Mouse (Mus musculus): ENCODE results near the gene Ccdc60. TPM values are rescaled to one million over a fixed set of nuclear protein-coding genes. Genes with fewer than 3 reads are reported as not detected.
A peak's percentile ranks its signal among the peaks of the same experiment; 100 is the strongest.

The Ccdc60 gene
- polyA plus RNA-seq, 1 experiment from 2014 or later, result 0.59 TPM

DNA sequence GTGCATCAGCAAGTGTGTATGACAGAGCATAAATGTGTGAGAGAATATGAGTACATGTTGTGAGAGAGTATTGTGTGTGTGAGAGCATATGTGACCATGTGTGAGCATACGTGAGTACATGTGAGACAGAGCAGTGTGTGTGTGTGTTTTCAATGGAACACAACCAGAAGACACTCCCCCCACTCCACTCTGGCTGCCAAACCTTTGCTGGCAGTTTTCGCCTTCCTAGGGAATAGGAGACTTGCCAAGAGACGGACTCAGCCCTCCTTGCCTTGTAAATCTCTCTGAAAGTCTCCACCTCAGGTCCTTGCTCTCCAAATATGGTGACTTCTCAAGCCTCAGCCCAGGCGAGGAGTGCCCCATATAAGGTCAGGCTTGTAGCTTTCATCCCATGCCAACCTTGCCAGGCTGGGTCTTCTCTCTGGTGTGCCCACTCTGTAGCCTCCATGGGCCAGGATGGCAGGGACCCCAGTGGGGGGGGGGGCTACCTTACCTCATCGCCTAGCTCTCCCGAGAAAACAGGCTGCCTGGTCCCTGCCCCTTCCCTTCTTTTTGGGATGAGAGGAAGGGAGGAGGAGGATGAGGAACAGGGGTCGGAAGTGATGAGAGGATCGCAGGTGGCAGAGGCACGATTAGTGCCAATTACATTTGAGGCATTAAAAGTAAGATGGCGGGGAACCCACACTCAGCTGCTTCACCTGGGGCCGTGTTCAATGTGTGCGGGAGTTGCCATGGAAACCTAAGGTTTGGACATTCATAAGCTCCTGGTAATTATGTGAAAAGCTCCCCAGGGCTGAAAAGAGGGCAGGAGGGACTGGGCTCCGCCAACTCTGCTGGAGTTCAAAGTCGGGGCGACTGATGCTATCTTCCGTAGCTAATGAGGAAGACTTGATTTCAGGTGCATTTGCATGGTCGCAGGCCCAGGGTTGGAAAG lies 19.3 kb downstream of the Ccdc60 start:
- H3K27me3 ChIP-seq (replicated peaks; ENCODE audit: low read depth, poor library complexity, severe bottlenecking), result 0 out of 2 replicates have a peak, but pooled peaks cover 2% of the 10 kb centered on the region
- H3K36me3 ChIP-seq (replicated peaks), result no peaks in the 10 kb centered on the region
- peaks cover 24% of the 10 kb centered on the region for H3K4me1 ChIP-seq
- no peak overlapping the region; the same call in 1 of the 2 replicates for H3K27ac ChIP-seq (replicated peaks)
- no peak overlapping the region for H3K4me3 ChIP-seq
- WGBS, result 84% methylated on average over 17 of the region's 17 CpGs
- no peaks in the 10 kb centered on the region for H3K9me3 ChIP-seq
- DNase-seq (ENCODE audit: low spot score), result no peak

DNA sequence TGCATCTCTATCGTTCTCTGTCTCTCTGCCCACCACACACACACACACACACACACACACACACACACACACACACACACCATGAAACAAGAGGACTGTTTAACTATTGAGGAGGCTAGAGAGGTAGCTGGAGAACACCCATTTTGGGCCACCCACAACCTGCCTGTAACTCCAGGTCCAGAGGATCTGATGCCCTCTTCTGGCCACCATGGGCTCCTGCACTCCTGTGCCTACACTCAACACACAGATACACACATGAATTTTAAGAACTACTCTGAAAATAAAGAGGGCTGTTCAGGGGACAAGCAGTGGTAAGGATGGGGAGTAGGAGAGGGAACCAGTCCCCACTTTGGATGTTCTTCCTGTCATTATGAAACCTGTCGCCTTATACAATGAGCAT lies 26.1 kb downstream of the Ccdc60 start:
- Histone ChIP-seq H3K36me3 (replicated peaks) (no peaks in the 10 kb centered on the region), H3K27ac (replicated peaks) (no peak overlapping the region), H3K4me3 (no peak overlapping the region), H3K4me1 (no peaks in the 10 kb centered on the region), H3K27me3 (replicated peaks; ENCODE audit: low read depth, poor library complexity, severe bottlenecking) (no peaks in the 10 kb centered on the region), H3K9me3 (0 out of 2 replicates have a peak, but pooled peaks cover 5% of the 10 kb centered on the region)
- no peak for DNase-seq (ENCODE audit: low spot score)
- 95% methylated on average over 2 of the region's 2 CpGs for WGBS

DNA sequence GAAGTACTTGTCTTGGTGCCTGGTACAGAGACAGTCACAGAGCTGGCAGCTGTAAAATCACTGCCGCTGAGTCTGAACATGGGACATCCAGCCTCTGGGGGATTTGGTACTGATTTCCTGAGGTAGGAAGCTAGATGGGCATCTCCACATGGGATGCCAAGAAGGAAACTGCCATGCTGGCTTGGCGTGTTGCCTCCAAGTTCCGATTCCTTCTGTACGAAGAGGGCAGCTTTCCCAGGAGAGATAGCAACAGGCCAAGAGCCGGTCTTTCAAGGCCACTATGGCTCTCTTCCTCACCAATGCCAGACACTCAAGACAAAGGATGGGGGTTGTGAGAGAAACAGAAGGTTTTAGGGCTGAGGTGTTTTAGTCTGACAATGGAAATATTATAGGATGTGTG lies 26.8 kb downstream of the Ccdc60 start:
- Histone ChIP-seq H3K4me1 (no peaks in the 10 kb centered on the region), H3K9me3 (0 out of 2 replicates have a peak, but pooled peaks cover 5% of the 10 kb centered on the region), H3K36me3 (replicated peaks) (no peaks in the 10 kb centered on the region), H3K27me3 (replicated peaks; ENCODE audit: low read depth, poor library complexity, severe bottlenecking) (no peaks in the 10 kb centered on the region), H3K4me3 (no peak overlapping the region), H3K27ac (replicated peaks) (no peak overlapping the region)
- DNase-seq (ENCODE audit: low spot score), result no peak
- WGBS, result 94% methylated on average over 5 of the region's 5 CpGs

DNA sequence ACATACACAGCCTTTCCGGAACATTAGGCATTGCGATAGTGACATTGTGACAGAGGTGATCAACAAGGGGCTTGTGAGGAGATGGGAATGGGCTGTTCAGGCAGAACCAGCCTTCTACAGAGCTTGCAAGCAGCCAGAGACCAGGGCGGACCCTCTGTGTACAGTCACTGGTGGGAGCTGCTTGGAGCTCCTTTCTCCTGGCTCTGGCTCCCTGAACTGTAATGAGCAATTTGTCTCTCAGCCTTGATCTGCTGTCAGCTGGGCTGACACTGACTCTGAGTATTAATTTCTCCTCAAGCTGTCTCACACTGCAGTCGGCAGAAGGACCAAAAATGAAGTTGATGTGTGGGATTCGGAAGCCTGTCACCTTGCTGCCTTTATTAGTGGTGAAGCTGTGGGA lies 28.4 kb downstream of the Ccdc60 start:
- Histone ChIP-seq H3K4me3 (no peak overlapping the region), H3K27me3 (replicated peaks; ENCODE audit: low read depth, poor library complexity, severe bottlenecking) (no peaks in the 10 kb centered on the region), H3K9me3 (0 out of 2 replicates have a peak, but pooled peaks cover 5% of the 10 kb centered on the region), H3K27ac (replicated peaks) (no peak overlapping the region), H3K36me3 (replicated peaks) (no peaks in the 10 kb centered on the region), H3K4me1 (no peaks in the 10 kb centered on the region)
- WGBS, result 90% methylated on average over 5 of the region's 5 CpGs
- no peak for DNase-seq (ENCODE audit: low spot score)

DNA sequence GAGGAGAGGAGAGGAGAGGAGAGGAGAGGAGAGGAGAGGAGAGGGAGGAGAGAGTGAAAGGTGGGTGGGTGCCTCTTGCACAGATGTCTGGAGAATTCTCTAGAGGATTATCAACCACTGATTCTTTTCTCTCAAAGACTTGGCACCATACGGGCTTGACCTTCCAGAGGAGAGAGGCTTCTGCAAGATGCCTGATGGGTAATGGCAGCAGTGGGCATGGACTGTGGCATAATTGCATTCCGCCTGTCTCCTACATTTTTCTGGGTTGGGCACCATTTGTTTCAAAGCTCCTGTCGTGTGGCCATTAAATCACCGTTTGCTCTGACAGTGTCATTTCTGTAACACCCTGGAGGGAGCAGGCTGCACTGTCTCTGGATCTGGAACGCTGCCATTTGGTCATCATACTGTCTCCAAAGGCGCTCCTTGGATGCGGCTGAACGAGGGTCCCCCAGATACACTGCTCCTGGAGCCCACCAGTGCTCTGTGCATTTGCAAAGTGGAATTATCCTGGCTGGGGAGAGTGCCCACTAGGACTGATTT lies 30.4 kb downstream of the Ccdc60 start:
- Histone ChIP-seq H3K27ac (replicated peaks) (no peak overlapping the region), H3K4me1 (no peaks in the 10 kb centered on the region), H3K4me3 (no peak overlapping the region), H3K36me3 (replicated peaks) (no peaks in the 10 kb centered on the region), H3K27me3 (replicated peaks; ENCODE audit: low read depth, poor library complexity, severe bottlenecking) (no peaks in the 10 kb centered on the region), H3K9me3 (0 out of 2 replicates have a peak, but pooled peaks cover 5% of the 10 kb centered on the region)
- 73% methylated on average over 8 of the region's 8 CpGs for WGBS
- DNase-seq (ENCODE audit: low spot score), result no peak

DNA sequence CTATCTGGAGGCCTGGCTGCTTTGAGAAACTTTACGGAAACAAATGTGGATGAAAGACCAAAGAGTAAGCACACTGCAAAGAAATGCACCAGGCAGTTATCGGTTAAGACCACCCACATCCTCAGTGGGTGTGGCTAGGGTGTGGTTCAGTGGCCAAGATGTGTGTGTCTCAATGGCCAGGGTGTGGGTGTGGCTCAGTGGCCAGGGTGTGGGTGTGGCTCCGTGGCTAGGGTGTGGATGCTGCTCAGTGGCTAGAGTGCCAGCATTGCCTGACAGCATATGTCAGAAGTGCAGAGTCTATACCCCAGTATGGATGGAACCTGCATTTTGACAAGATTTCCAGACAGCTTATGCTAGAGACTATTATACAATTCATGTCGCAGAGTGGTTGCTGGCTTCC lies 34.9 kb downstream of the Ccdc60 start:
- DNase-seq (ENCODE audit: low spot score), result no peak
- Histone ChIP-seq H3K9me3 (no peaks in the 10 kb centered on the region), H3K36me3 (replicated peaks) (no peaks in the 10 kb centered on the region), H3K4me3 (no peak overlapping the region), H3K4me1 (no peaks in the 10 kb centered on the region), H3K27ac (replicated peaks) (no peak overlapping the region), H3K27me3 (replicated peaks; ENCODE audit: low read depth, poor library complexity, severe bottlenecking) (no peaks in the 10 kb centered on the region)
- WGBS, result 90% methylated on average over 4 of the region's 4 CpGs

DNA sequence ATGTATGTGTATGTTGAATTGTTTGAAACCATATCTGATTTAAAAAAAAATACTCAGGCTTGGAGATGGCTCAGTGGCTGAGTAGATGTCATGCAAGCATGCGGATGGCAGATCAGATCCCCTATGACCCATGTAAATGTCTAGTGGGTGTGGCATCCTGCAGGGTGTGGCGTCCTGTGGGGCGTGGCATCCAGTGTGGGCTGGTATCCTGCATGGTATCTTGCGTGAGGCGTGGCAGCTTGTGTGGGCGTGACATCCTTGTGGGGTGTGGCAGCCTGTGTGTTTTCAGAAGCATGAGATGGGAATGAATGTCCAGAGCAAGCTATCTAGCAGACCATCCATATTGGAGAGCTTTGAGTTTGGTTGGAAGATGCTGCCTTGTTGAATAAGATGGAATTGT lies 36.6 kb downstream of the Ccdc60 start:
- H3K27ac ChIP-seq (replicated peaks), result no peak overlapping the region
- H3K9me3 ChIP-seq, result no peaks in the 10 kb centered on the region
- no peaks in the 10 kb centered on the region for H3K27me3 ChIP-seq (replicated peaks; ENCODE audit: low read depth, poor library complexity, severe bottlenecking)
- H3K4me3 ChIP-seq, result no peak overlapping the region
- no peak for DNase-seq (ENCODE audit: low spot score)
- H3K4me1 ChIP-seq, result no peaks in the 10 kb centered on the region
- 86% methylated on average over 6 of the region's 6 CpGs for WGBS
- H3K36me3 ChIP-seq (replicated peaks), result no peaks in the 10 kb centered on the region

DNA sequence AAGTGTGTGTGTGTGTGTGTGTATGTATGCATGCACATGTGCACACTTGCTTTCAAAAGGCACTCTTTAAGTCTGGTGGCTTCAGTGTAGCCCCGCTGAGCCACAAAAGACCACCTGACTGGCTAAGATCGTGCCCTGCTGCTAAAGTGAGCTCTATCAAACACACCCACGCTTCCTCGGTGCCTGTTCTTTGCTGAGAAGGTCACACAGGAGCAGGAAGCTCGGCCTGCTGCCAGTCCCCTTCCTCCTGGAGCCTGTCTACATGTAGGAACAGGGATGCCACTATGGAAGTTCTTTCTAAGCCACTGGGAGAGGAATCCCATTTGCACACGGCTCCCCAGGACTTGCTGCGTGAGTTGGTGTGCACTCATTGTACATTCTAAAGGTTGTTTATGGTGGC lies 42.1 kb downstream of the Ccdc60 start:
- no peaks in the 10 kb centered on the region for H3K36me3 ChIP-seq (replicated peaks)
- DNase-seq (ENCODE audit: low spot score), result no peak
- no peaks in the 10 kb centered on the region for H3K27me3 ChIP-seq (replicated peaks; ENCODE audit: low read depth, poor library complexity, severe bottlenecking)
- no peaks in the 10 kb centered on the region for H3K4me1 ChIP-seq
- H3K27ac ChIP-seq (replicated peaks), result no peak overlapping the region
- no peaks in the 10 kb centered on the region for H3K9me3 ChIP-seq
- WGBS, result 83% methylated on average over 7 of the region's 7 CpGs
- H3K4me3 ChIP-seq, result no peak overlapping the region

DNA sequence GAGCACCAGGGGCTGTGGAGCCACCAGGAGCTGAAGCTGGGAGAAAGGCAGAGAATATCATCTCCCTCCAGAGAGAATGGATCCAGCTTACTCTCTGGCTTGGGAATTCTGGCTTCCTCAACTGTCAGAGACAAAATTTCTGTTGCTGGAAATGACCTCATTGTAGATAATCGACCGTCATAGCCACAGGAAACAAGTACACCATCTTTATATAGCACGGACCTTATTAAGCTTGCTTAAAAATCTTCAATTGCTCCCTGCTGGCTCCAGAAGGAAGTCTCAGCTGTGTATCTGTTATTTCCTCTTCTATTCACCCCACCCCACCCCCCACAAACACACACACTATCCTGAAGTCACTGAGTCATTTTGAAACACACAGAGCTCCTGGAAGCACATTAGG lies 44.3 kb downstream of the Ccdc60 start:
- 79% methylated on average over 3 of the region's 3 CpGs for WGBS
- H3K36me3 ChIP-seq (replicated peaks), result no peaks in the 10 kb centered on the region
- H3K27ac ChIP-seq (replicated peaks), result no peak overlapping the region
- no peak for DNase-seq (ENCODE audit: low spot score)
- no peaks in the 10 kb centered on the region for H3K9me3 ChIP-seq
- H3K4me3 ChIP-seq, result no peak overlapping the region
- H3K27me3 ChIP-seq (replicated peaks; ENCODE audit: low read depth, poor library complexity, severe bottlenecking), result no peaks in the 10 kb centered on the region; the same call in 1 of the 2 replicates
- H3K4me1 ChIP-seq, result no peaks in the 10 kb centered on the region

DNA sequence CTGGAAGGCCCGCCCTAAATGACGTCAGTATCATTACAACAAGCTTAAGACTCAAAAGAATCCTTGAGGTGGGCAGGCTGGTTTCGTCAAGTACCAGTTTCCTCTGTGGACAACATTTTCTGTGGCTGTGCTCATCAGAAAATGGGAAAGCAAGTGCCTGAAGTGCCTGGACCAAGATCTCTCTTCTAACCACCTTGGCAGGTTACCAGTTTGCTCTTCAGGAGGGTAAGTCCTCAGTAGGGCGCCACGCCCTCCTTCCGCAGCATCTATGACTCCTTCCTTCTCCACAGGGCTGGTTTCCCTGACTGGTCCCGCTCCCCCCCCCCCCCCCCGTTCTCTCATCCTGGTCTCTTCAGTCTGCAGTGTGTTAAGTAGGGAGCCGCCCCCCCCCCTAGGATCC lies 45.2 kb downstream of the Ccdc60 start:
- 76% methylated on average over 9 of the region's 9 CpGs for WGBS
- Histone ChIP-seq H3K9me3 (no peaks in the 10 kb centered on the region), H3K4me1 (peaks cover 5% of the 10 kb centered on the region), H3K27ac (replicated peaks) (no peak overlapping the region), H3K27me3 (replicated peaks; ENCODE audit: low read depth, poor library complexity, severe bottlenecking) (no peaks in the 10 kb centered on the region; the same call in 1 of the 2 replicates), H3K4me3 (no peak overlapping the region), H3K36me3 (replicated peaks) (no peaks in the 10 kb centered on the region)
- DNase-seq (ENCODE audit: low spot score), result no peak

DNA sequence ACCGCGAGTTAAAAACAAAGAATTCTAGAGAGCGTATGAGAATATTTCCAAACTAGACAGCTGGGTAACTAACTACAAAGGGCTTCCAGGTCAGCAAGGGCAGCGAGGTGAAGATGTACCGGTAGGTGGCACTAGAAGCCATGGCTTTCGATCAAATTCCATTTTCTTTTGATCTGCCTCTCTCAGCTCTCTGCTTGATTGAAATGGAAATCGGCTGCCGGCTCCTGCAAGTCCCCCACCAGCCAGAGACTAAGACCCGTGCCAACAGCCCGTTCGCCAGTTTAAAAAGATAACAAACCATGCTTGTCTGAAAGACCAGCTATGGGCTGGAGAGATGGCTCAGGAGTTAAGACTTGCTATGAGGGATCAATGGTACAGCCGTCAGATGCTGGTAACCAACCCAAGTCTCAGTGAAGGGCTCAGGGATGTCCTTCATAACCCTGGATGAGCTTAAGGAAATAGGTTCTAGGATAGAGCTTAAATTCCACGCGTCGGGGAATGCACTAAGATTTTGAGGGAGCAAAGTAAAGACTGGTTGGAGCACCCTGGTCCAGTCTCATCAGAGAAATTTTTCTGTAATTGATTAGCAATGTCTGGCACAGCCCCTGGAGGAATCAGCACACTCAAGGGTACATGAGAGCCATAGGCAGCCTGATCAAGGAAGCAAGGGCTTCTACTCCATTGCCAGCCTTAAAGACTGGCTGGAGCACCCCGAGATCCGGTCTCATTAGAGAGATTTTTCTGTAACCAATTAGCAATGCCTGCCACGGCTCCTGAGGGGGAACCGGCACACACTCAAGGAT lies 56.7 kb downstream of the Ccdc60 start:
- peaks cover 23% of the 10 kb centered on the region for H3K4me1 ChIP-seq
- peak overlapping the region; percentile 44 for H3K4me3 ChIP-seq
- no peaks in the 10 kb centered on the region for H3K27me3 ChIP-seq (replicated peaks; ENCODE audit: low read depth, poor library complexity, severe bottlenecking)

DNA sequence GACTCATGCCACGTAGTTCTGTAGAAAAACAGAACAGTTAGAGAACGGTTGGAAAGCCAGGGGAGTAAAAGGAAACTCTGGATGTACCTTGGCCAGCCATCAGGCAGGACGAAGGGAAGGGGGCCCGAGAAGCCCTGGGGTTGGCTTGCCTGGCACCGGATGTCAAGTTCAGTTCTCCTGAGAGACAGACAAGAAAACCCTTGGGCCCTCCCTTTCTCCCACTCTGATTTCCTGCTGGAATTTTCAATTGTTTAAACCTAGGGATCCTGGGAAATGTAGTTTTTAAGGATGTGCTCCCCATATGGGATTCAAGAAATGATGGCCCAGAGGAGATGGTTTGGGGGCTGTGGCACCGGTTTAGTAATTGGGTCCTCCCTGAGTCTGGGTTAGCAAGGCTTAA lies 60.4 kb downstream of the Ccdc60 start:
- H3K4me3 ChIP-seq, result no peak overlapping the region
- H3K36me3 ChIP-seq (replicated peaks), result no peaks in the 10 kb centered on the region
- no peaks in the 10 kb centered on the region for H3K27me3 ChIP-seq (replicated peaks; ENCODE audit: low read depth, poor library complexity, severe bottlenecking)
- no peak for DNase-seq (ENCODE audit: low spot score)
- peaks cover 21% of the 10 kb centered on the region for H3K4me1 ChIP-seq
- 79% methylated on average over 6 of the region's 6 CpGs for WGBS
- H3K27ac ChIP-seq (replicated peaks), result no peak overlapping the region
- H3K9me3 ChIP-seq, result no peaks in the 10 kb centered on the region

More for the DNA sequence above, 56.7 kb downstream of the Ccdc60 start:
- H3K9me3 ChIP-seq, result no peaks in the 10 kb centered on the region
- no peaks in the 10 kb centered on the region for H3K36me3 ChIP-seq (replicated peaks)
- WGBS, result 21% methylated on average over 19 of the region's 19 CpGs
- H3K27ac ChIP-seq (replicated peaks), result no peak overlapping the region; the same call in 1 of the 2 replicates
- peak; percentile 77 for DNase-seq (ENCODE audit: low spot score)

Data from embryonic facial prominence, embryonic 10.5 days (tissue).